Mouse (Mus musculus) embryonic facial prominence, embryonic 11.5 days (tissue): ENCODE measurements around the gene Smim27. TPM values are rescaled to one million over a fixed set of nuclear protein-coding genes. Genes with fewer than 3 reads are reported as not detected.

ENCODE experiments used
- polyA plus RNA-seq: library from polyadenylated mRNA; unstranded; fragments of >200 nt; fragmentation: Nextera tagmentation; extraction: Ambion mirVana; gene quantifications from 2 replicates; pipeline ENCODE4 v1.2.1, GENCODE M21; 2014

Smim27 gene
- polyA plus RNA-seq, 1 experiment from 2014 or later = 32.9 TPM

Other genes with a start within 250 kb of the Smim27 start
- gene Aco1, start 126.5 kb upstream of the Smim27 start, polyA plus RNA-seq = 59.3 and 62.8 TPM in 2 replicates
- gene Ddx58, start 29.8 kb upstream of the Smim27 start, polyA plus RNA-seq = 4.6 and 4.7 TPM in 2 replicates
- 55.9 and 58.1 TPM in 2 replicates for gene Topors, start 271 bp downstream of the Smim27 start, polyA plus RNA-seq
- 314 and 325 TPM in 2 replicates for gene Ndufb6, start 9.8 kb downstream of the Smim27 start, polyA plus RNA-seq
- 0.24 and 0.27 TPM in 2 replicates for gene Tmem215, start 202.6 kb downstream of the Smim27 start, polyA plus RNA-seq